Mouse (Mus musculus) megakaryocyte, embryonic 14.5 days (primary cell): ENCODE measurements around the gene Smco4.

ENCODE experiments used
- FLI1 ChIP-seq: IDR thresholded peaks from 2 replicates; pipeline ENCODE4 v1.6.1; 2012; ENCODE audit warnings: low read length, inconsistent platforms, mixed read lengths
- GATA1 ChIP-seq: IDR thresholded peaks from 3 replicates; pipeline ENCODE4 v1.6.1; 2012; ENCODE audit warnings: mixed read lengths, low read length, inconsistent platforms, borderline replicate concordance

GRCm38 (mm10) chr9:15534110-15534509 is 40.9 kb downstream of the Smco4 start:
- TF ChIP-seq GATA1 (no peak), FLI1 (no peak)
